Mouse (Mus musculus): ENCODE data around the gene Pi16.
A peak's percentile ranks its signal among the peaks of the same experiment; 100 is the strongest.

Gene Pi16

GRCm38 (mm10) chr17:29304376-29305057 is 13.0 kb upstream of the Pi16 start:
- DNase-seq, result no peak

DNA sequence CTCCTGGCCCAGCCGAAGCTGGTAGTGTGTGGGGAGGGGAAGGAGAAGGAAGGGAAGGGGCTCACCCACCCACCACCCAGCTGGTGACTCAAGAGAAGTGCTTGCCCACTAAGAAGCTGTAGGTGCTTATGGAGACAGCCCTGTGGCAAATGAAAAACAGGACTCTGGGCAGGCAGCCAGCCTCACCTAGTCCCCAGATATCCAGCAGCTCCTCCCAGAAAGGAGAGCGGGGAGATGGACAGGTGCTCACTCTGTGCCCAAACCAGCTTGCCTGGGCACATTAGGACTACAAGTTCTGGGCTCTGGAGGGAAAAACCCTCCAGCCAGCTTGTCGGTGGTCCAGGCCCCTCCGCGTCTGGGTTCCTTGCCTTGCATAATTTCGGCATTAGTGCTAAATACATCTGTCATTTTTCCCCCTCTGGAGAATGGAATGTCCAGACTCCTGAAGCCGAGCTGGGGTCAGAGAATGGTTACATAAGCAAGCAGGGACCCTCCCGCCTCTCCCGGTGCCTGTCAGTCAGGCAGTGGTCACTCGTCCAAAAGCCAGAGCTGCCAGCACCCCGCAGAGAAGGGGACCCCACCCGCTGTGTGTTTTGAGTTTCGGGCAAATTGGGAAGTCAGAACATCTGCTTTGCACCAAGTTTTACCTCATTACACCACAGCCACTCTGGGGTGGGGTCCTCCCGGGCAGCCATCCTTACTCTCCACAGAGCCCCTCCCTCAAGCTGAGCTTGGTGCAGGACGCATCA is 12.2 kb upstream of the Pi16 start:
- no peak for DNase-seq

- DNase-seq, result no peak
These were observed 11.6 kb upstream of the Pi16 start for GRCm38 (mm10) chr17:29305871-29306270.

DNA sequence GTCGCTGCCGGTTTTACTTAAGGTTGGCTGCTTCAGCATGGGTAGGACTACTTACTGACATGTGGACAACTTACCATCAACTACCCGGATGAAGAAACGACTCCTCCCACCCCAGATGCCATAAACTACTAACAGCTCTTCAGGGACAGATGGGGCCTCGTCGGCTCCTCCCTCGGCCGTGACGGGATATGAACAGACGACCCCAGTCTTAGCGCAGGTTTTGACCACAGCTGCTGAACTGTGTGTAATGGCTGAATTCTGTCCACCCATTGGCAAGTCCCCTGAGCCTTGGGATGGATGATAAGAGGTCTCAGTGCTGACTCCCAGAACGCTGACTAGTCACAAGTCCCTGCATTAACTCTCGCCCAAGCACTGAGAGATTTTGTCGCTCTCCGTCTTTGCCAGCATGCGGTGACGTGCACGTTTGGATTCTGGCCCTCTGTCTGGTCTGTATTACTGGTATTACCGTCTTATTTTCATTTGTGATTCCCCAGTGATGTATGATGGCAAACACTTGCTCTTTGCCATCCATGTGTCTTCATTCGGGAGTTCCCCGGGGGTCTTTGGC is 7.3 kb upstream of the Pi16 start:
- DNase-seq, result no peak

DNA sequence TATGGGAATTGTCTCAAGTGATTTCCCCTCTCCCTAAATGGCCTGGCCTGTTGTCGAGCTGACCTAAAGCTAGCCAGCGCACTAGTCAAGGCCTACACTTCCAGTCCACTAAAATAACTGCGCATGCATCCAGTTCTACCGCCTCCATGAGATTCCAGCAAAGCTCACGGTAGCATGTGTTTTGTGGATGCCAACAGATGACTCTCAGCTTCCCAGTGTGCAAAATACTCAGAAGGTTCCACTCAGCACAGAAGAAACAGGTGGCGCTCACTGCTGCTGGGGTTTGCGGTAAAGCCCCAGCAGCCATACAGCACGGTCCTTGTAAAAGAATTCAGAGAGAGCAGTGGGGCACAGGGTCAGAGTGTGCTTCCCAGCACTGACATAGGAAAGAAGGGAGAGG is 5.9 kb upstream of the Pi16 start:
- peak; percentile 65 for DNase-seq

- DNase-seq, result no peak
These were observed 5.4 kb upstream of the Pi16 start for GRCm38 (mm10) chr17:29312082-29312481.

- DNase-seq, result no peak
These were observed 4.2 kb upstream of the Pi16 start for GRCm38 (mm10) chr17:29313300-29313699.

GRCm38 (mm10) chr17:29315672-29316465 is 1.6 kb upstream of the Pi16 start:
- DNase-seq, result no peak

DNA sequence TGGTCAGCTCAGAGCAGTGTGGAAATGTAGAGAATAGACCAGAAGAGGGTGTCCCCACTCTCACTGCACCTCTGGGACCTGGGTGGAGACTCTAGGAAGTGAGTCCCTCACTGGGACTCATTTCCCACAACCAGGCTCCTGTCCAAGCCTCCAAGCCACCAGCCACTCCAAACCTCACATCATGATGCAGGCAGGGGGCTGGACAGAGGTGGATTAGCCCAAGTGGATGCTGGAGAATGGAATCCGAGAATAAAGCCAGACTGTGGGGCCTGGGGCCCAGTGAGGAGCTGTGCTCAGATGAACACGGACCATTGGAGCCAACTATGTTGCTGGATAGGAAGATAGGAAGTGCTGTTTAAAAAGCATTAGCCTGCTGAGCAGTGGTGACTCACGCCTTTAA is 589 bp upstream of the Pi16 start:
- DNase-seq, result no peak

- no peak for DNase-seq
These were observed 1.3 kb downstream of the Pi16 start for GRCm38 (mm10) chr17:29318731-29319250.

GRCm38 (mm10) chr17:29319476-29319875 is 2.0 kb downstream of the Pi16 start:
- DNase-seq, result no peak

DNA sequence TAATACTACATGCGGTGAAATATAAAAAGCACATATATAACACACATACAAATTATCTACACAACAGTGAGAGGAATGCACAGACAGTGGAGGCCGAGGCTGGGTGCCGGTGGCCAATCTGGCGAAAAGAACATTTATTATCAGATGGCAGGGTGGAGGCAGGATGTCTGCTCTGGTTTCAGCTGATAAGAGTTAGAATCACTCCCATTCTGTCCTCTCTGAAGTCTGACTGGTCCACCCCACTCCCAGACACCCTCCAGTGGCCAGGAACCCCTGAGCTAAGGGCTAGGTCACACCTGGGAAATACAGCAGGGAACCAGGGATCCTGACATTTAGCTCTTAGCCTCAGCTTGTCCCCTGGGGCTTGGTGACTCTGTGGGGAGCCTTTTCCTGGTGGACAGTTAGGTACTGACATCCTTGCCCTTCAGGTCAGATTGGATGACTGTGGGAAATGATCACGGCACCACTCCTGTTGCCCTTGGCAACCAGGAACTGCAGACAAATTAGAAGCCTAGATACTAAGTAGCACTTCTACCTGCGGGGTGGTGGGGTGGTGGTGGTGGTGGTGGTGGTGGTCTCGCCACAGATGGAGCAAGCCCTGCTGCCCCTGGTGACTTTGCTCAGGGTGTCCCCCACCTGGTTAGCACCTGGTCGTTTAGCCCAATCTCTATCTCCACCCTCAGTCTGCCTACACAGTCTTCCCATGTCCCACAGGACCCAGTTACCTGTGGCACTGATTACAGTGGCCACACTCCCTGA is 2.6 kb downstream of the Pi16 start:
- no peak for DNase-seq

DNA sequence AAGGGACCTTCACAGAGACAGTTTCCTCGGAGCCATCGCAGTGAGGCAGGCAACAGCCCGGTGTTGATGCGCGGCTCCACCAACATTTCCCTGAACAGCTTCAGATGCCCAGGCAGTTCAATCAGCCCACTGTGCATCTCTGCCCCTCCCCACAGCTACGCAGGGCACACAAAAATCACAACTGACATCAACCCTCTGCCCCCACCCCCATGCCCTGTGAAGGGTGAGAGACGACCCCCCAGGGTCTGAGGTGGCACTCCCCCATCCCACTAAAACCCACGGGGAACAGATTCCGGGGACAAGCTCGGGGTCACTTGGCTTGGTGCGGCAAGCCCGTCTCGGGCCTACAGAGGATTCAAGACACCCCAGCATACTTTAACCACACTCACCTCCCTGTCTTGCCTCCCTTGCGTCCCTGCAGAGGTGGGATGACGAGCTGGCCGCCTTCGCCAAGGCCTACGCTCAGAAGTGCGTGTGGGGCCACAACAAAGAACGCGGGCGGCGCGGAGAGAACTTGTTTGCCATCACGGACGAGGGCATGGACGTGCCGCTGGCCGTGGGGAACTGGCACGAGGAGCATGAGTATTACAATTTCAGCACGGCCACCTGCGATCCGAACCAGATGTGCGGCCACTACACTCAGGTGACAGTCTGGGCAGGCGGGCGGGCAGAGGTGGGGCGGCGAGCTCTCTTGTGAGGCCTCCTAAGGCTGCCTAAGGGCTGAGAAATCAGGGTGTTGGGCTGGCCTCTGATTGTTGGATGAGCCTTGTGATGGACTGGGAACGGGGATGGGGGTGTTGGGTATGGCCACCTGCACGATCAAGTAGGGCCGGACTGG is 4.5 kb downstream of the Pi16 start:
- DNase-seq, result no peak

- no peak for DNase-seq
These were observed 5.1 kb downstream of the Pi16 start for GRCm38 (mm10) chr17:29322603-29322962.

DNA sequence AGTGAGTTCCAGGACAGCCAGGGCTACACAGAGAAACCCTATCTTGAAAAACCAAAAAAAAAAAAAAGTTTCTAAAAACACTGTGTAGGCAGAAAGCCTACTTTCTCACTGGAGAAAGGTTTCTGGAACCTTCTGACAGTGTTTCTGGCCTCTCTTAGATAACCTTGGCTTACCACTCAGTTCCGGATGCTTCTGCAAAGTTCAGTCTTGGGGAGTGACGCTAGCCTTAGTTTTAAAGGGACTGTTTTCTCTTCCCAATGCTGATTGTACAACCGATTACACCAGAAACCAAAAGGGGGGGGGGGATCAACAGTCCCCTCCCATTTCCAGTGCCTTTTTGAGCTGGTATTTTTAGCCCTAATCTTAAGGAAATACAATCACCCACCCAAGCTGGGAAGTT is 6.1 kb downstream of the Pi16 start:
- no peak for DNase-seq

DNA sequence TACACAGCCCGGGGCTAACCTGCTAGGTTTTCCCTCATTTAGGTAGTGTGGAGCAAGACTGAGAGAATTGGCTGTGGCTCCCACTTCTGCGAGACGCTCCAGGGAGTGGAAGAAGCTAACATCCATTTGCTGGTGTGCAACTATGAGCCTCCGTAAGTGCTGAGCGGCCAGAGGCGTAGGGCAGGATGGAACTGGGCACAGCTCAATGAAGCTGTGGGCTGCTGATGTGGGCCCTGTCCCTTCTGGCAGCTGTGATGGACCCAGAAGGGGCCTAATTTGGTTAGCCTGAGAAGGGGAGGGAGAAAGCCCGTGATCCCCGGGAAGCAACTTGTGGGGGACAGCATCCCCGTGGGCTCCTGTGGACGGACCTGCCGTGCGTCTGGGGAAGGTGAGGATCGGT is 8.4 kb downstream of the Pi16 start:
- no peak for DNase-seq

DNA sequence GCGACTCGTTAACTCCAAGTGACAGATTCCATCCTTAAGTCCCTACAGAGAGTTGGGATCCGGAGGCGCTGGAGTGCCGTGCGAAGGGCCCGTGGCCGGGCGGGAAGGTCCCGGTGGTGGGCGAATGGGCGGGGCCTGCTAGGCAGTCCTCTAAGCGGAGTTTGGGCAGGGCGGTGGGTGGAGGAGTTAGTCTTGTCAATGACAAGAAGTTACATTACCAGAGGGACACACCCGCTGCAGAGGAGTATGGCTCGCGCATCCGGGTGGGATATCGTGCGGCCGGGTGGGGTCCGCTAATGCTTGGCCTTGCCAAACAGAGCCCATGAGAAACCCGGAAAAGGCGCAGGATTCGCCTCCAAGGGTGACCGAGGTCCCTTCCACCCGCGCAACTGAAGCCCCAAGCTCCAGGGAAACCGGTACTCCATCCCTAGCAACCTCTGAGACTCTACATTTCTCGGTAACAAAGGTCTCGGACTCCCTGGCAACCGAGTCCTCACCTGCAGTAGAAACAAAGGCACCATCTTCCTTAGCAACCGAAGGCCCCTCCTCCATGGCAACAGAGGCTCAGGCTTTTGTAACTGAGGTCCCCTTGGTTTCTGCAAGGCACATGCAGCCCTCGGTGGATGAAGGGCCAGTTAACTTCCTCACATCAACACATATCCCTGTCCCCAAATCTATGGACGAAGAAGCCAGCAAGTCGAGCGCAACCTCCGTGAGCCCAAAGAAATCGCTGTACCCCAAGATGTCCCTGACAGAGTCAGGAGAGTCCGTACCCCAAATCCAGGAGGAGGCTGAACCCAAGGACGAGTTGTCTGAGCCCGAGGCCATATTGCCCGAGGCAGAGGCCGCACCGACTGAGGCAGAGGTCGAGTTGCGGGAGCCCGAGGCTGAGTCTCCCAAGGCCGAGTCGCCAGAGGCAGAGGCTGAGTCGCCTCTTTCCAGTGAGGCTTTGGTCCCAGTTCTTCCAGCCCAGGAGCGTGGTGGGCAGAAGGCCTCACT is 9.3 kb downstream of the Pi16 start:
- DNase-seq, result no peak

DNA sequence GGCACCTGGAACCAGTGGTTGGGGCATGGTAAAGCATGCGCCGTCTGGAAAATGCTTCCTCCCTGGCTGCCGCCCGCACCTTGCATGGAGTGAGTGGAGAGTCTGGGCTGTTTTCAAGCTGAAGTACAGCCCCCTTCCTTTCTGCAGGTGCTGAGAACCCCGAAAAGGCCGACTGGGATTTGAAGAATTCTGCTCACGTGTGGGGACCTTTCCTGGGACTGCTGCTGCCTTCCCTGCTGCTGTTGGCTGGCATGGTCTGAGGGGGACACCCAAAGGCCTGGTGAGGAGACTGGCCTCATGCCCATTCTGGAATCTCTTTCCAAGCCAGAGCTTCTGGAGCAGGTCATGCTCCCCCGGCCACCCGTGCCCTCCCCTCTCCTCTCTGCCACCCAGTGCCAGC is 10.2 kb downstream of the Pi16 start:
- no peak for DNase-seq

DNA sequence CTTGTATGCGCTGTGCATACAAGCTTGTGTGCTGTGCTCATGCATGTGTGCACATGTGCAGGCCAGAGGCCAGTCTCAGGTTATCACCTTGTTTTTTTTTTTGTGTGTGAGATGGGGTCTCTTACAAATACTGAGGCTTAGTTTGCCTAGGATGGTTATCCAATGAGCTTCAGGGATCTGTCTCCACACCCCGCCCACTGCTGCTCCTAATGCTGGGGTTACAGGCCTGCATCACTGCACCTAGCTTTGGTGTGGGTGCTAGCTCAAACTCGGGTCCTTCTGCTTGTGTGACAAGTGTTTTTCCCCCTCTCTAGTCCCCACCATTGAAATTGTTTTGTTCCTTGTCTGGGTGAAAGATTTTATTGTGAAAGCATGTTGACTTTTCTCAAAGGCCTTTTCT is 12.7 kb downstream of the Pi16 start:
- no peak for DNase-seq

GRCm38 (mm10) chr17:29330671-29331410 is 13.4 kb downstream of the Pi16 start:
- peak; percentile 62 for DNase-seq

All from layer of hippocampus, adult 9-11 months (tissue).